Comparison of ENCODE assay signal across 8 mouse cellular contexts in genomic region chr11:69125852-69125918, GRCm38 (mm10). TPM values are rescaled to one million over a fixed set of nuclear protein-coding genes. Genes with fewer than 3 reads are reported as not detected.
DNase-seq lines count a peak whose midpoint lies in the region; ATAC-seq and TF ChIP-seq lines count a peak whose summit lies in the region.

Gene Aloxe3, plus strand, starts transcription at chr11:69125896.

- peak within 1 kb of the TSS; percentile 81 for H3K27ac ChIP-seq in cerebellum, adult 2 months (ENCODE audit: insufficient read depth, low read length)
- H3K27ac ChIP-seq in limb, embryonic 12.5 days, result peak within 1 kb of the TSS; percentile 50; the same call in 1 of the 2 replicates
- peak within 1 kb of the TSS; percentile 56 for H3K27ac ChIP-seq in small intestine, adult 2 months (ENCODE audit: insufficient read depth, low read depth, low read length)

- H3K4me2 ChIP-seq in limb, embryonic 12.5 days, result peak within 1 kb of the TSS; percentile 90

- H3K36me3 ChIP-seq in megakaryocyte, embryonic 14.5 days (replicated peaks; ENCODE audit: low read length), result no peaks in the 10 kb centered on the region
- no peaks in the 10 kb centered on the region for H3K36me3 ChIP-seq in limb, embryonic 12.5 days
- H3K36me3 ChIP-seq in small intestine, adult 2 months (ENCODE audit: control insufficient read depth, insufficient read depth, low read length), result no peaks in the 10 kb centered on the region

- 0% methylated on average over 3 of the region's 3 CpGs for WGBS in cerebellum, adult 2 months
- WGBS in limb, embryonic 12.5 days, result 4% methylated on average over 3 of the region's 3 CpGs
- 0% methylated on average over 3 of the region's 3 CpGs for WGBS in small intestine, adult 2 months

- H3K9ac ChIP-seq in limb, embryonic 12.5 days (replicated peaks), result peak within 1 kb of the TSS; percentile 63

- 0 out of 2 replicates have a peak, but pooled peaks have one; percentile 4 for TF ChIP-seq POLR2A in cerebellum, adult 2 months (IDR thresholded peaks at IDR 0.05; ENCODE audit: borderline replicate concordance, insufficient read depth, low read length)
- no peak for TF ChIP-seq POLR2A in small intestine, adult 2 months (IDR thresholded peaks at IDR 0.05; ENCODE audit: low read depth, low read length)

- H3K9me3 ChIP-seq in megakaryocyte, embryonic 14.5 days, result no peaks in the 10 kb centered on the region
- H3K9me3 ChIP-seq in limb, embryonic 12.5 days, result no peaks in the 10 kb centered on the region

- no peak for TF ChIP-seq CTCF in cerebellum, adult 2 months (IDR thresholded peaks at IDR 0.05; ENCODE audit: borderline replicate concordance, insufficient read depth, low read depth, low read length)
- TF ChIP-seq CTCF in small intestine, adult 2 months (IDR thresholded peaks at IDR 0.05; ENCODE audit: extremely low read depth, insufficient read length, insufficient replicate concordance, low read depth, low read length), result no peak

- no peak for ATAC-seq in megakaryocyte, adult 5-6 weeks (ENCODE audit: poor library complexity, severe bottlenecking)
- no peak for ATAC-seq in limb, embryonic 12.5 days (ENCODE audit: insufficient number of reproducible peaks, insufficient read depth, low FRiP score, low TSS enrichment, low read depth)
- no peak for ATAC-seq in monocyte, adult 5-6 weeks (replicated peaks; ENCODE audit: insufficient number of reproducible peaks, low FRiP score, low TSS enrichment, poor library complexity, severe bottlenecking)

- peak within 1 kb of the TSS; percentile 89 for H3K4me3 ChIP-seq in cerebellum, adult 2 months (replicated peaks; ENCODE audit: insufficient read depth, low read depth, low read length)
- H3K4me3 ChIP-seq in megakaryocyte, embryonic 14.5 days (replicated peaks), result peak within 1 kb of the TSS; percentile 95
- H3K4me3 ChIP-seq in limb, embryonic 12.5 days (replicated peaks), result peak within 1 kb of the TSS; percentile 58
- H3K4me3 ChIP-seq in small intestine, adult 2 months (ENCODE audit: low read depth, low read length), result peak within 1 kb of the TSS; percentile 63

- no peaks in the 10 kb centered on the region for H3K27me3 ChIP-seq in cerebellum, adult 2 months (ENCODE audit: control insufficient read depth, insufficient read depth, low read length)
- H3K27me3 ChIP-seq in megakaryocyte, embryonic 14.5 days (replicated peaks), result peaks cover 34% of the 10 kb centered on the region
- peaks cover 17% of the 10 kb centered on the region for H3K27me3 ChIP-seq in limb, embryonic 12.5 days
- no peaks in the 10 kb centered on the region for H3K27me3 ChIP-seq in small intestine, adult 2 months (ENCODE audit: control insufficient read depth, insufficient read depth, low read length)

- no peak for DNase-seq in cerebellum, adult 2 months
- no peak for DNase-seq in cerebellum, postnatal 4 days (ENCODE audit: low spot score in 2 of 2)
- DNase-seq in spleen, postnatal 10 days (ENCODE audit: low spot score in 2 of 2), result no peak

- no peaks in the 10 kb centered on the region for H3K4me1 ChIP-seq in cerebellum, adult 2 months (ENCODE audit: control insufficient read depth, insufficient read depth, low read length)
- peaks cover 36% of the 10 kb centered on the region for H3K4me1 ChIP-seq in megakaryocyte, embryonic 14.5 days
- H3K4me1 ChIP-seq in limb, embryonic 12.5 days (replicated peaks), result peaks cover 22% of the 10 kb centered on the region
- H3K4me1 ChIP-seq in small intestine, adult 2 months (ENCODE audit: control insufficient read depth, insufficient read depth, insufficient read length, low read length), result no peaks in the 10 kb centered on the region; the same call in 1 of the 2 replicates

RNA-seq across cellular contexts. Expression of gene Aloxe3, which starts in this region (rescaled TPM):
- 10.8 and 16.0 TPM in 2 replicates for polyA plus RNA-seq in cerebellum, adult 2 months (2012; rRNA removed)
- polyA plus RNA-seq in megakaryocyte, embryonic 14.5 days (2012; ENCODE audit: insufficient read depth, low replicate concordance), result not detected in 2 replicates
- 0.18 TPM in 1 of 2 replicates, not detected in the other for total RNA-seq in megakaryocyte, adult 5-6 weeks (2015)
- not detected in 2 replicates for total RNA-seq in megakaryocyte, adult 5-6 weeks (2017)
- polyA plus RNA-seq in limb, embryonic 12.5 days (2016; fragmentation: Nextera tagmentation; extraction: Ambion mirVana), result 0.58 and 0.77 TPM in 2 replicates
- 0.13 and 1.2 TPM in 2 replicates for polyA plus RNA-seq in small intestine, adult 2 months (2012; rRNA removed)
- total RNA-seq in monocyte, adult 5-6 weeks (2017), result 0.32 to 0.57 TPM in 2 of 3 replicates, not detected in the other
